Comparison of ENCODE assay signal across 22 mouse cellular contexts in the genomic region with DNA sequence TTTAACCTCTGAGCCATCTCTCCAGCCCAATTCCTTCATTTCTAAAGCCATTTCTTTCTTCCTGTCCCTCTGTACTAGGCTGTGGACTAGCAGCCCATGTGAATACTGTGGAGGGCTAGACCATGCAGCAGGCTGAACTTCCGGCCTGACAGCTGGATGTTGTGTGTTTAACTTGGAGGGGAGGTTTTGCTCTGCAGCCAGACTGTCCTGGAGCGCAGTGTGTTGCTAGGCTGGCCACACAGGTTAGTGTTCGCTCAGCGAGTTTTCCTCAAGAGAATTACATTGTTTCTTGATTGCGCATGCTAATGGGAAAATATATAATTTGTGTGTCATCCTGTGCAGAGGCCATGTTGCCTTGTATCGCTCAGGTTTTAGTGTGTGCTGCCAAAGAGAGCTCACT. TPM values are rescaled to one million over a fixed set of nuclear protein-coding genes. Genes with fewer than 3 reads are reported as not detected.
DNase-seq lines count a peak whose midpoint lies in the region; ATAC-seq and TF ChIP-seq lines count a peak whose summit lies in the region.
"Had no signal": no experiment of that assay in that cellular context is flagged by ENCODE, and none has a peak within 500 bp of the region (broad histone marks: within the 10 kb centered on the region; RNA-seq: fewer than 3 reads in every experiment).

No protein-coding gene starts in this region.

- no peak for TF ChIP-seq CTCF in gastrocnemius, adult 2 months (IDR thresholded peaks at IDR 0.05)
- no peak for TF ChIP-seq CTCF in intestine, postnatal 0 days (IDR thresholded peaks at IDR 0.05; ENCODE audit: low read depth)
- no peak for TF ChIP-seq CTCF in stomach, postnatal 0 days (IDR thresholded peaks at IDR 0.05; ENCODE audit: low read depth)

- 86% methylated on average over 6 of the region's 6 CpGs for WGBS in intestine, embryonic 16.5 days
- WGBS in intestine, postnatal 0 days = 84% methylated on average over 6 of the region's 6 CpGs
- 80% methylated on average over 6 of the region's 6 CpGs for WGBS in stomach, postnatal 0 days

- no peak overlapping the region for H3K4me2 ChIP-seq in intestine, embryonic 16.5 days (ENCODE audit: low read depth, low read length)
- no peak overlapping the region for H3K4me2 ChIP-seq in intestine, postnatal 0 days (replicated peaks; ENCODE audit: low read depth)
- H3K4me2 ChIP-seq in stomach, postnatal 0 days (replicated peaks; ENCODE audit: low read depth) = no peak overlapping the region
- H3K4me2 ChIP-seq: embryonic facial prominence, embryonic 15.5 days; forebrain, embryonic 13.5 days; hindbrain, embryonic 14.5 days; liver, embryonic 13.5 days had no signal

- intact Hi-C loops in gastrocnemius, adult 2 months (cut with DNase I) = no loop called here
- intact Hi-C loops in gastrocnemius, postnatal 36 days (cut with DNase I) = no loop called here

- no peak overlapping the region for H3K9ac ChIP-seq in intestine, embryonic 16.5 days (ENCODE audit: low read depth, low read length)
- no peak overlapping the region for H3K9ac ChIP-seq in intestine, postnatal 0 days (ENCODE audit: low read depth, low read length)
- H3K9ac ChIP-seq in stomach, postnatal 0 days (ENCODE audit: low read length) = no peak overlapping the region
- H3K9ac ChIP-seq: embryonic facial prominence, embryonic 15.5 days; forebrain, embryonic 13.5 days; hindbrain, embryonic 14.5 days; liver, embryonic 13.5 days had no signal

- H3K36me3 ChIP-seq in intestine, embryonic 16.5 days (ENCODE audit: control insufficient read depth, insufficient read depth, low read length) = no peaks in the 10 kb centered on the region
- peaks cover 47% of the 10 kb centered on the region; the same call in 1 of the 2 replicates for H3K36me3 ChIP-seq in intestine, postnatal 0 days (ENCODE audit: control insufficient read depth, insufficient read depth)
- H3K36me3 ChIP-seq in stomach, postnatal 0 days (ENCODE audit: control insufficient read depth, insufficient read depth, low read length) = no peaks in the 10 kb centered on the region

- H3K27ac ChIP-seq in gastrocnemius, adult 2 months = no peak overlapping the region
- no peak overlapping the region for H3K27ac ChIP-seq in intestine, embryonic 16.5 days (ENCODE audit: low read length)
- H3K27ac ChIP-seq in intestine, postnatal 0 days (ENCODE audit: low read depth, low read length) = no peak overlapping the region
- no peak overlapping the region for H3K27ac ChIP-seq in stomach, postnatal 0 days (replicated peaks)
- H3K27ac ChIP-seq: embryonic facial prominence, embryonic 10.5 days; embryonic facial prominence, embryonic 15.5 days; forebrain, embryonic 13.5 days; heart, adult 2 months; hindbrain, embryonic 14.5 days; liver, embryonic 13.5 days had no signal

- H3K27me3 ChIP-seq in intestine, embryonic 16.5 days (replicated peaks; ENCODE audit: control insufficient read depth, insufficient read depth, low read length) = no peaks in the 10 kb centered on the region
- no peaks in the 10 kb centered on the region for H3K27me3 ChIP-seq in intestine, postnatal 0 days (replicated peaks; ENCODE audit: control insufficient read depth, insufficient read depth, low read length)
- no peaks in the 10 kb centered on the region for H3K27me3 ChIP-seq in stomach, postnatal 0 days (ENCODE audit: control insufficient read depth, insufficient read depth, low read length)
- H3K27me3 ChIP-seq: CH12.LX; embryonic facial prominence, embryonic 15.5 days; forebrain, embryonic 13.5 days; liver, embryonic 13.5 days had no signal

- TF ChIP-seq EP300 in stomach, postnatal 0 days (optimal IDR thresholded peaks at IDR 0.05) = no peak

- H3K9me3 ChIP-seq in intestine, embryonic 16.5 days (ENCODE audit: control insufficient read depth, low read length) = no peaks in the 10 kb centered on the region
- H3K9me3 ChIP-seq in intestine, postnatal 0 days (ENCODE audit: control insufficient read depth) = no peaks in the 10 kb centered on the region
- no peaks in the 10 kb centered on the region for H3K9me3 ChIP-seq in stomach, postnatal 0 days (ENCODE audit: control insufficient read depth, low read length)
- H3K9me3 ChIP-seq: embryonic facial prominence, embryonic 10.5 days; embryonic facial prominence, embryonic 15.5 days; forebrain, embryonic 13.5 days; liver, embryonic 13.5 days had no signal

- ATAC-seq in intestine, embryonic 16.5 days = 0 out of 2 replicates have a peak, but pooled peaks have one; percentile 48
- ATAC-seq in intestine, postnatal 0 days = no peak
- peak; percentile 38; the same call in 1 of the 2 replicates for ATAC-seq in stomach, postnatal 0 days (ENCODE audit: low FRiP score, low TSS enrichment)
- ATAC-seq: forebrain, embryonic 13.5 days had no signal

- peaks cover 4% of the 10 kb centered on the region for H3K4me1 ChIP-seq in intestine, embryonic 16.5 days (ENCODE audit: control insufficient read depth, insufficient read depth, low read length)
- H3K4me1 ChIP-seq in intestine, postnatal 0 days (replicated peaks; ENCODE audit: control insufficient read depth, insufficient read depth, low read length) = no peaks in the 10 kb centered on the region
- no peaks in the 10 kb centered on the region for H3K4me1 ChIP-seq in stomach, postnatal 0 days (replicated peaks; ENCODE audit: control insufficient read depth, insufficient read depth)
- H3K4me1 ChIP-seq: embryonic facial prominence, embryonic 10.5 days; embryonic facial prominence, embryonic 15.5 days had no signal

- H3K4me3 ChIP-seq in gastrocnemius, adult 2 months = no peak overlapping the region
- no peak overlapping the region for H3K4me3 ChIP-seq in intestine, embryonic 16.5 days (ENCODE audit: low read length)
- H3K4me3 ChIP-seq in intestine, postnatal 0 days (ENCODE audit: low read depth, low read length) = no peak overlapping the region
- no peak overlapping the region for H3K4me3 ChIP-seq in stomach, postnatal 0 days (ENCODE audit: low read depth, low read length)
- H3K4me3 ChIP-seq: embryonic facial prominence, embryonic 10.5 days; embryonic facial prominence, embryonic 15.5 days; forebrain, embryonic 13.5 days; heart, adult 2 months; liver, embryonic 13.5 days had no signal

- peak; percentile 3 for DNase-seq in gastrocnemius, adult 2 months
- DNase-seq in gastrocnemius, postnatal 36 days = no peak
- peak; percentile 28 for DNase-seq in kidney, postnatal 14 days
- no peak for DNase-seq in kidney, postnatal 25 days
- DNase-seq in stomach, postnatal 0 days (ENCODE audit: low spot score) = no peak
- DNase-seq: adrenal gland, adult 8-10 months; cerebellum, adult 8-10 months; cerebellum, postnatal 25 days; gastrocnemius, postnatal 14 days; liver, embryonic 13.5 days; lung, adult 18-20 months; lung, postnatal 14 days; midbrain, embryonic 14.5 days; thymus, postnatal 14 days had no signal

RNA-seq across cellular contexts. Expression of a gene that starts 15.8 kb away (rescaled TPM):
- 100 to 1,000 TPM; 108 to 145 TPM for total RNA-seq in gastrocnemius, adult 2 months (2021)
- 100 to 1,000 TPM; 103 to 115 TPM for total RNA-seq in gastrocnemius, postnatal 36 days (2021)
- 16.4 and 18.0 TPM in 2 replicates for polyA plus RNA-seq in intestine, embryonic 16.5 days (2015; fragmentation: Nextera tagmentation; extraction: Ambion mirVana)
- 11.9 and 12.5 TPM in 2 replicates for polyA plus RNA-seq in intestine, postnatal 0 days (2015; fragmentation: Nextera tagmentation; extraction: Ambion mirVana)
- polyA plus RNA-seq in stomach, postnatal 0 days (2015; fragmentation: Nextera tagmentation; extraction: Ambion mirVana) = 11.4 and 11.9 TPM in 2 replicates

Comparison
In these comparisons a context has a peak if more than half of its experiments do, and no peak if none do; other contexts are left out.
1. DNase-seq: peak in gastrocnemius, adult 2 months (single experiment) and kidney, postnatal 14 days (single experiment); none in gastrocnemius, postnatal 36 days (0 of 2), kidney, postnatal 25 days (0 of 2) and stomach, postnatal 0 days (single experiment).